Mouse (Mus musculus) thymus, postnatal 4 days (tissue): ENCODE measurements around the gene Rtca.

Experiments
- DNase-seq: peaks from one replicate; pipeline ENCODE4 v3.0.0; 2021

Rtca gene

GRCm38 (mm10) chr3:116474602-116475001 is 33.4 kb downstream of the Rtca start:
- no peak for DNase-seq

DNA sequence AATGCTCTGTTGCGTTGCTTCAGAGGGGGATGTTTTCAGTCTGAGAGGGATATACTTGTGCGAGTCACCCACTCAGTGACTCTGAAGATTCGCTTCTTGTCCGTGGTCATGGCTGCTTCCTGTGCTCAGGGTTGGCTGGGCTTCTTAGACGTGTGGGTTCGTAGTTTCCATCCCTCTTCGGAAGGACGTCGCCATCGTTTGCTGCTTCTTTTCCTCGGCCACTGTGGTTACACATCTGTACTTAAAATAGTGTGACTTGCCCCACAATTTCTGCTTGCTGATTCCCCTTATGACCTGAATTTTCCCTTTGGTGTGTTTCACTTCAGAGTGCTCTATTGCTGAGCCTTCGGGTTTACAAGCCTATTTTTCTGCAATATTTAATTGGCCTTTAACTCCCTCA is 42.3 kb downstream of the Rtca start:
- DNase-seq: no peak

- no peak for DNase-seq
These were observed 43.7 kb downstream of the Rtca start for GRCm38 (mm10) chr3:116464318-116464717.

GRCm38 (mm10) chr3:116461053-116461452 is 47.0 kb downstream of the Rtca start:
- no peak for DNase-seq

- DNase-seq: no peak
These were observed 53.5 kb downstream of the Rtca start for GRCm38 (mm10) chr3:116454529-116454928.

DNA sequence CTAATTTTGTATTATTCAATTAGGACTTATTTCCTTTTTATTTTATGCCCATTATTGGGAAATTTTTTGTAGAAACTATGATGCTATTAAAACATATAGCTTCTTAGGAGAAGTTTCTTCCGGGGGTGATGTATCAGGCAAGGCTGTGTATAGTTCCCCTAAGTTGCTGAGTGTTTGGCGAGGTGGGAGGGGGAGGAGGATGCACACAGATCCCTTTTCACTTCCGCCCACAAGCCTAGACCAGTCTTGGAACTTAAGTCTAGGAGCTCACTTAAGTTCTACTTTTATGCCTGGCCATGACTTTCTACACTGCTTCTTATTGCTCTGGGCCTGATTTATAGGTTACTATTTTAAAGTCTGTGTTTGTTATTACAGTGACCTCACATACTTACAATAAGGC is 57.3 kb downstream of the Rtca start:
- DNase-seq: no peak

- no peak for DNase-seq
These were observed 63.7 kb downstream of the Rtca start for GRCm38 (mm10) chr3:116444327-116444726.

DNA sequence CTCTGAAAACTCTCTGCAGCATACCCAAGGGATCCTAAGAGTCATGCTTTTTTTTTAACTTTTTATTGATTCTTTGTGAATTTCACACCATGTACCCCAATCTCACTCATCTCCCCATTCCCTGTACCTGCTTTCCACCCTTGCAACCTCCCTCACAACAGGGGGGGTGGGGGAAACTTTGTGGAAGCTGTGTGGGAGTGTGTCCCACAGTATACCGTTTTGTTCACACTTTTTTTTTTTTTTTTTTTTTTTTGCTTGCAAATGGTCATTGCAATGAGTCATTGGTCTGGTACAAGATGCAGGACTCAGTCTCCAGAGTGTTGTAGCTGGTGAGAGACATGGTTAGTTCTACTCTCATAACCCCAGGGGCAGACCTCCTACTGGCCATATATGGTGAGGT is 65.2 kb downstream of the Rtca start:
- no peak for DNase-seq

GRCm38 (mm10) chr3:116441518-116442205 is 66.3 kb downstream of the Rtca start:
- no peak for DNase-seq

- DNase-seq: peak; percentile 49
These were observed 67.7 kb downstream of the Rtca start for GRCm38 (mm10) chr3:116440066-116440997.
